Comparison of ENCODE assay signal across 8 mouse cellular contexts in genomic region chr13:23298445-23299232, GRCm38 (mm10). TPM values are rescaled to one million over a fixed set of nuclear protein-coding genes. Genes with fewer than 3 reads are reported as not detected.
A peak's percentile ranks its signal among the peaks of the same experiment; 100 is the strongest.
DNase-seq lines count a peak whose midpoint lies in the region; ATAC-seq and TF ChIP-seq lines count a peak whose summit lies in the region.

No protein-coding gene starts in this region.

- peak overlapping the region; percentile 46 to 62; a peak in 3 of 4 replicates for H3K4me3 ChIP-seq in heart, embryonic 14.5 days (ENCODE audit: control insufficient read depth in 1 of 2, insufficient read depth in 1 of 2, low read depth in 1 of 2, low read length in 2 of 2)
- H3K4me3 ChIP-seq in E14TG2a.4 (replicated peaks; ENCODE audit: low read length) = peak overlapping the region; percentile 93
- H3K4me3 ChIP-seq in embryonic facial prominence, embryonic 14.5 days (ENCODE audit: low read depth, low read length) = peak overlapping the region; percentile 43
- H3K4me3 ChIP-seq in limb, embryonic 10.5 days = peak overlapping the region; percentile 62
- H3K4me3 ChIP-seq in neural tube, embryonic 12.5 days = peak overlapping the region; percentile 40

- no peak for TF ChIP-seq CTCF in E14TG2a.4 (conservative IDR thresholded peaks at IDR 0.05; ENCODE audit: low read length)

- no peaks in the 10 kb centered on the region for H3K9me3 ChIP-seq in heart, embryonic 14.5 days (ENCODE audit: control insufficient read depth, low read length)
- H3K9me3 ChIP-seq in E14TG2a.4 (ENCODE audit: low read length) = no peaks in the 10 kb centered on the region
- no peaks in the 10 kb centered on the region for H3K9me3 ChIP-seq in embryonic facial prominence, embryonic 14.5 days (ENCODE audit: control insufficient read depth, low read length)
- no peaks in the 10 kb centered on the region for H3K9me3 ChIP-seq in limb, embryonic 10.5 days (replicated peaks)
- H3K9me3 ChIP-seq in neural tube, embryonic 12.5 days = no peaks in the 10 kb centered on the region

- peaks cover 3% of the 10 kb centered on the region; the same call in 1 of the 2 replicates for H3K27me3 ChIP-seq in heart, embryonic 14.5 days (ENCODE audit: control insufficient read depth, insufficient read depth, low read length)
- peaks cover 3% of the 10 kb centered on the region; the same call in 1 of the 2 replicates for H3K27me3 ChIP-seq in E14TG2a.4 (ENCODE audit: insufficient read depth, low read length)
- H3K27me3 ChIP-seq in embryonic facial prominence, embryonic 14.5 days (replicated peaks; ENCODE audit: control insufficient read depth, insufficient read depth, low read length) = peaks cover 3% of the 10 kb centered on the region; the same call in 1 of the 2 replicates
- H3K27me3 ChIP-seq in limb, embryonic 10.5 days (ENCODE audit: low read depth, poor library complexity, severe bottlenecking) = no peaks in the 10 kb centered on the region
- peaks cover 12% of the 10 kb centered on the region; the same call in 1 of the 2 replicates for H3K27me3 ChIP-seq in neural tube, embryonic 12.5 days (replicated peaks)

- H3K4me1 ChIP-seq in heart, embryonic 14.5 days (ENCODE audit: control insufficient read depth in 2 of 2, insufficient read depth in 2 of 2, low read length in 2 of 2) = peaks cover 0 to 2% of the 10 kb centered on the region in 2 experiments; a peak in 2 of 4 replicates
- peaks cover 31% of the 10 kb centered on the region for H3K4me1 ChIP-seq in E14TG2a.4 (replicated peaks; ENCODE audit: low read depth, low read length)
- no peaks in the 10 kb centered on the region for H3K4me1 ChIP-seq in embryonic facial prominence, embryonic 14.5 days (ENCODE audit: control insufficient read depth, insufficient read depth, low read length)
- peaks cover 15% of the 10 kb centered on the region for H3K4me1 ChIP-seq in limb, embryonic 10.5 days
- H3K4me1 ChIP-seq in neural tube, embryonic 12.5 days = peaks cover 7% of the 10 kb centered on the region; the same call in 1 of the 2 replicates

- no peak for ATAC-seq in heart, embryonic 14.5 days (ENCODE audit: insufficient number of reproducible peaks, insufficient read depth, low FRiP score, low read depth)
- ATAC-seq in embryonic facial prominence, embryonic 14.5 days (ENCODE audit: low read depth) = peak; percentile 75
- ATAC-seq in neural tube, embryonic 12.5 days (ENCODE audit: low FRiP score, low read depth) = peak; percentile 67

- H3K27ac ChIP-seq in heart, embryonic 14.5 days (replicated peaks in 1 of 2; ENCODE audit: control insufficient read depth in 1 of 2, insufficient read depth in 1 of 2, low read depth in 2 of 2, low read length in 2 of 2) = no peak overlapping the region
- no peak overlapping the region for H3K27ac ChIP-seq in embryonic facial prominence, embryonic 14.5 days (replicated peaks; ENCODE audit: low read depth, low read length)
- H3K27ac ChIP-seq in limb, embryonic 10.5 days = no peak overlapping the region
- H3K27ac ChIP-seq in neural tube, embryonic 12.5 days = no peak overlapping the region

- intact Hi-C loops in heart, postnatal 10 days (cut with DNase I) = no loop called here

- no peaks in the 10 kb centered on the region for H3K36me3 ChIP-seq in heart, embryonic 14.5 days (ENCODE audit: control insufficient read depth, insufficient read depth, low read length)
- no peaks in the 10 kb centered on the region for H3K36me3 ChIP-seq in E14TG2a.4 (ENCODE audit: insufficient read depth, low read length)
- H3K36me3 ChIP-seq in embryonic facial prominence, embryonic 14.5 days (ENCODE audit: control insufficient read depth, insufficient read depth, low read length) = no peaks in the 10 kb centered on the region
- H3K36me3 ChIP-seq in limb, embryonic 10.5 days = no peaks in the 10 kb centered on the region
- no peaks in the 10 kb centered on the region for H3K36me3 ChIP-seq in neural tube, embryonic 12.5 days

- DNase-seq in heart, postnatal 10 days = no peak
- peak; percentile 68 for DNase-seq in embryonic facial prominence, embryonic 14.5 days (ENCODE audit: low spot score)
- peak; percentile 76 for DNase-seq in limb, embryonic 10.5 days (ENCODE audit: low spot score)
- no peak for DNase-seq in urinary bladder, postnatal 36 days (ENCODE audit: low spot score in 2 of 2)
- DNase-seq in spleen, postnatal 36 days (ENCODE audit: low spot score in 2 of 2) = no peak

- 4% methylated on average over 21 of the region's 21 CpGs for WGBS in heart, embryonic 14.5 days
- WGBS in embryonic facial prominence, embryonic 14.5 days = 4% methylated on average over 21 of the region's 21 CpGs
- under 1% methylated on average over 21 of the region's 21 CpGs for WGBS in limb, embryonic 10.5 days
- WGBS in neural tube, embryonic 12.5 days = 2% methylated on average over 21 of the region's 21 CpGs

- peak overlapping the region; percentile 38 for H3K9ac ChIP-seq in heart, embryonic 14.5 days (ENCODE audit: low read length)
- peak overlapping the region; percentile 54; the same call in 1 of the 2 replicates for H3K9ac ChIP-seq in embryonic facial prominence, embryonic 14.5 days (ENCODE audit: low read depth, low read length)
- no peak overlapping the region for H3K9ac ChIP-seq in neural tube, embryonic 12.5 days

- H3K4me2 ChIP-seq in heart, embryonic 14.5 days (ENCODE audit: low read length) = peak overlapping the region; percentile 67
- peak overlapping the region; percentile 60 for H3K4me2 ChIP-seq in embryonic facial prominence, embryonic 14.5 days (ENCODE audit: low read depth, low read length)
- peak overlapping the region; percentile 65 for H3K4me2 ChIP-seq in neural tube, embryonic 12.5 days (replicated peaks)

RNA-seq across cellular contexts. Expression of gene Vmn1r223, which starts 51.7 kb away (rescaled TPM):
- polyA plus RNA-seq in heart, embryonic 14.5 days (2014; fragmentation: Nextera tagmentation; extraction: Ambion mirVana) = not detected in 2 replicates
- total RNA-seq in heart, postnatal 10 days (2021) = not detected
- polyA plus RNA-seq in embryonic facial prominence, embryonic 14.5 days (2014; fragmentation: Nextera tagmentation; extraction: Ambion mirVana) = not detected in 2 replicates
- polyA plus RNA-seq in limb, embryonic 10.5 days (2016; fragmentation: Nextera tagmentation; extraction: Ambion mirVana) = 0.05 TPM in 1 of 2 replicates, not detected in the other
- 0.04 TPM in 1 of 2 replicates, not detected in the other for polyA plus RNA-seq in neural tube, embryonic 12.5 days (2016; fragmentation: Nextera tagmentation; extraction: Ambion mirVana)

Comparison
In these comparisons a context has a peak if more than half of its experiments do, and no peak if none do; other contexts are left out.
1. H3K4me3 ChIP-seq: peak in every context shown above with its lines; median percentile 93 in E14TG2a.4; 62 in limb, embryonic 10.5 days; 54 in heart, embryonic 14.5 days; 43 in embryonic facial prominence, embryonic 14.5 days; 40 in neural tube, embryonic 12.5 days.
2. DNase-seq: peak in embryonic facial prominence, embryonic 14.5 days (single experiment) and limb, embryonic 10.5 days (single experiment); none in heart, postnatal 10 days (0 of 2), urinary bladder, postnatal 36 days (0 of 2) and spleen, postnatal 36 days (0 of 2).
3. Peak in every context shown above with its lines, with median percentiles within 50 percentile points of each other: H3K4me2 ChIP-seq.